Comparison of ENCODE assay signal across 16 mouse cellular contexts in the genomic region with DNA sequence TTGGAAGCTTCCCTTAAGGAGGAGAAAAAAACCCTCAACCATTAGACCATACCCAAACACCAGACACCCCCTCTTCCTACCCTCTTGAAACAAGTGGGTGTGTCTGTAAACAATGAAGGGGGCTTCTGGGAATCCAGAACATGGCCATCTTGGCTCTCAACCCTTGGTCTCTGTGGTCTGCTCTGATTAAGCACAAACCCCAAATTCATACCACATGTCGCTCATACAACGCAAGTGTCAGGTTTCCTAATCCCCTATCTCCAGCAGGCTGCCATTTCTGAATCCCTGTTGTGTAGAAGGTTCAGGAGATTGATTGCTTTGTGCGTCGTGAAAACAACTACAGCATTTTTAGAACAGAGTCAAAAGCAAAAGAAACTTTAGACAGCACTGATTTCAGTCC.
"Had no signal": no experiment of that assay in that cellular context is flagged by ENCODE, and none has a peak within 500 bp of the region (broad histone marks: within the 10 kb centered on the region; RNA-seq: fewer than 3 reads in every experiment).

No protein-coding gene starts in this region.

- H3K4me3 ChIP-seq: lung, embryonic 15.5 days; megakaryocyte, embryonic 14.5 days; midbrain, embryonic 13.5 days; midbrain, embryonic 15.5 days; neural tube, embryonic 12.5 days; stomach, embryonic 15.5 days had no signal

- H3K4me1 ChIP-seq: lung, embryonic 15.5 days; midbrain, embryonic 13.5 days; midbrain, embryonic 15.5 days; stomach, embryonic 15.5 days had no signal

- ATAC-seq: lung, postnatal 0 days; midbrain, embryonic 13.5 days; midbrain, embryonic 15.5 days had no signal

- H3K4me2 ChIP-seq: lung, embryonic 15.5 days; midbrain, embryonic 11.5 days; midbrain, embryonic 13.5 days; midbrain, embryonic 15.5 days; neural tube, embryonic 12.5 days; stomach, embryonic 15.5 days had no signal

- H3K9ac ChIP-seq: lung, embryonic 15.5 days; midbrain, embryonic 13.5 days; midbrain, embryonic 15.5 days; neural tube, embryonic 12.5 days; stomach, embryonic 15.5 days had no signal

- H3K9me3 ChIP-seq: lung, embryonic 15.5 days; midbrain, embryonic 15.5 days; neural tube, embryonic 12.5 days; stomach, embryonic 15.5 days had no signal

- H3K36me3 ChIP-seq: lung, embryonic 15.5 days; midbrain, embryonic 13.5 days; midbrain, embryonic 15.5 days; neural tube, embryonic 12.5 days; stomach, embryonic 15.5 days had no signal

- DNase-seq: lung, adult 2 months; lung, postnatal 14 days; lung, postnatal 36 days; right cerebral cortex, postnatal 14 days; thymus, adult 2 months; thymus, postnatal 36 days had no signal

- H3K27me3 ChIP-seq: lung, embryonic 15.5 days; megakaryocyte, embryonic 14.5 days; midbrain, embryonic 13.5 days; midbrain, embryonic 15.5 days; neural tube, embryonic 12.5 days; stomach, embryonic 15.5 days had no signal

- H3K27ac ChIP-seq: lung, embryonic 15.5 days; macrophage; midbrain, embryonic 13.5 days; midbrain, embryonic 15.5 days; neural tube, embryonic 12.5 days; stomach, embryonic 15.5 days; stomach, postnatal 0 days had no signal
